Mouse (Mus musculus): ENCODE results near the gene Sh2d5.

- no peak for TF ChIP-seq EP300 (IDR thresholded peaks at IDR 0.05; ENCODE audit: low read depth)
- no peak for TF ChIP-seq CTCF (IDR thresholded peaks at IDR 0.05; ENCODE audit: low read depth)
Observed at GRCm38 (mm10) chr4:138213861-138214260, 36.3 kb upstream of the Sh2d5 start.

Measured in liver, postnatal 0 days (tissue).